Mouse (Mus musculus): ENCODE data around the gene Tnfrsf13c. TPM values are rescaled to one million over a fixed set of nuclear protein-coding genes. Genes with fewer than 3 reads are reported as not detected.

Gene Tnfrsf13c
- total and polyA plus RNA-seq, 3 experiments = 204 to 287 (median 257) TPM

GRCm38 (mm10) chr15:82220003-82220675, 4.0 kb downstream of the Tnfrsf13c start:
- Histone ChIP-seq H3K27ac (ENCODE audit: insufficient read depth, low read depth) (peak overlapping the region; percentile 96), H3K4me1 (ENCODE audit: control insufficient read depth in 1 of 2, insufficient read depth in 2 of 2) (peaks cover 18 to 74% of the 10 kb centered on the region in 2 experiments), H3K27me3 (replicated peaks) (no peaks in the 10 kb centered on the region), H3K4me2 (ENCODE audit: insufficient read depth, low read depth, poor library complexity, severe bottlenecking) (peak overlapping the region; percentile 60), H3K79me2 (replicated peaks; ENCODE audit: control insufficient read depth, extremely low read depth, insufficient read depth, poor library complexity, severe bottlenecking) (peaks cover 25% of the 10 kb centered on the region), H3K9me3 (replicated peaks; ENCODE audit: low read length) (no peaks in the 10 kb centered on the region), H3K4me3 (replicated peaks in 1 of 3; ENCODE audit: low read depth in 2 of 3, low read length in 2 of 3, poor library complexity in 1 of 3) (no peak overlapping the region), H3K9ac (ENCODE audit: insufficient read depth, low read depth) (peak overlapping the region; percentile 97), H3K36me3 (replicated peaks in 1 of 2; ENCODE audit: control insufficient read depth in 1 of 2, insufficient read depth in 1 of 2, low read length in 1 of 2) (peaks cover 5 to 12% of the 10 kb centered on the region in 2 experiments)
- DNase-seq (ENCODE audit: extremely low read depth) = no peak
- dilution Hi-C loops (cut with MboI; ENCODE audit: extremely low pct_ligation_motif_present, extremely low pct_unique_long_range_greater_than_20kb, low sequenced_read_pairs) = no loop called here
- in situ Hi-C loops (cut with MboI; ENCODE audit: low pct_ligation_motif_present, low pct_unique_long_range_greater_than_20kb, low sequenced_read_pairs) = no loop called here
- TF ChIP-seq CHD2 (IDR thresholded peaks at IDR 0.05; ENCODE audit: low read length) = peak; percentile 88
- TF ChIP-seq TCF12 (IDR thresholded peaks at IDR 0.05; ENCODE audit: low read depth, low read length) = peak; percentile 40; the same call in 1 of the 2 replicates
- no peak for TF ChIP-seq SMC3 (IDR thresholded peaks at IDR 0.05; ENCODE audit: low read depth, low read length)
- TF ChIP-seq SIN3A (IDR thresholded peaks at IDR 0.05; ENCODE audit: low read length) = peak; percentile 74
- TF ChIP-seq POLR2AphosphoS2 (IDR thresholded peaks at IDR 0.05; ENCODE audit: low read depth, low read length) = peak; percentile 14
- peak; percentile 25; the same call in 1 of the 2 replicates for TF ChIP-seq ETS1 (conservative IDR thresholded peaks at IDR 0.05; ENCODE audit: low read depth, low read length)
- no peak for TF ChIP-seq UBTF (IDR thresholded peaks at IDR 0.05; ENCODE audit: low read depth, low read length)
- 0 out of 2 replicates have a peak, but pooled peaks have one; percentile 58 for TF ChIP-seq MAZ (IDR thresholded peaks at IDR 0.05; ENCODE audit: low read depth, low read length)
- 0 out of 2 replicates have a peak, but pooled peaks have one; percentile 52 for TF ChIP-seq RCOR1 (conservative IDR thresholded peaks at IDR 0.05; ENCODE audit: low read depth, low read length)
- TF ChIP-seq KAT2A (IDR thresholded peaks at IDR 0.05; ENCODE audit: insufficient replicate concordance, low read length) = 0 out of 2 replicates have a peak, but pooled peaks have one; percentile 30
- TF ChIP-seq TBP (conservative IDR thresholded peaks at IDR 0.05; ENCODE audit: low read depth, low read length) = 0 out of 2 replicates have a peak, but pooled peaks have one; percentile 9
- TF ChIP-seq EP300 (IDR thresholded peaks at IDR 0.05; ENCODE audit: low read length) = 0 out of 2 replicates have a peak, but pooled peaks have one; percentile 45
- no peak for TF ChIP-seq USF1 (IDR thresholded peaks at IDR 0.05; ENCODE audit: low read depth, low read length)
- TF ChIP-seq MAX (IDR thresholded peaks at IDR 0.05; ENCODE audit: low read length) = no peak
- TF ChIP-seq RAD21 (IDR thresholded peaks at IDR 0.05; ENCODE audit: low read depth, low read length) = no peak
- TF ChIP-seq BHLHE40 (IDR thresholded peaks at IDR 0.05; ENCODE audit: low read depth, low read length) = peak; percentile 46; the same call in 1 of the 2 replicates
- no peak; the same call in 1 of the 2 replicates for TF ChIP-seq POLR2A (IDR thresholded peaks at IDR 0.05; ENCODE audit: low read depth, low read length)
- peak; percentile 38; the same call in 1 of the 2 replicates for TF ChIP-seq ZMIZ1 (IDR thresholded peaks at IDR 0.05; ENCODE audit: low read depth, low read length)
- TF ChIP-seq IRF4 (IDR thresholded peaks at IDR 0.05; ENCODE audit: low read depth, low read length) = peak; percentile 21; the same call in 1 of the 2 replicates
- peak; percentile 94 for TF ChIP-seq CHD1 (IDR thresholded peaks at IDR 0.05; ENCODE audit: low read depth, low read length)
- TF ChIP-seq MXI1 (IDR thresholded peaks at IDR 0.05; ENCODE audit: low read depth, low read length) = peak; percentile 61
- TF ChIP-seq ZNF384 (IDR thresholded peaks at IDR 0.05; ENCODE audit: low read depth, low read length) = peak; percentile 93
- TF ChIP-seq MYC (IDR thresholded peaks at IDR 0.05; ENCODE audit: low read depth, low read length) = 0 out of 2 replicates have a peak, but pooled peaks have one; percentile 20

All from CH12.LX (cell line).